Mouse (Mus musculus) bone marrow macrophage, adult 2 months (primary cell): ENCODE measurements around the gene Man1a.

Experiments used
- CTCF ChIP-seq: IDR thresholded peaks from 2 replicates; pipeline ENCODE4 v1.5.1; 2012; ENCODE audit warnings: low read depth, mild to moderate bottlenecking, low read length, moderate library complexity
- POLR2A ChIP-seq: IDR thresholded peaks from 2 replicates; pipeline ENCODE4 v1.6.1; 2012; ENCODE audit warnings: mild to moderate bottlenecking, low read depth, low read length, borderline replicate concordance

DNA sequence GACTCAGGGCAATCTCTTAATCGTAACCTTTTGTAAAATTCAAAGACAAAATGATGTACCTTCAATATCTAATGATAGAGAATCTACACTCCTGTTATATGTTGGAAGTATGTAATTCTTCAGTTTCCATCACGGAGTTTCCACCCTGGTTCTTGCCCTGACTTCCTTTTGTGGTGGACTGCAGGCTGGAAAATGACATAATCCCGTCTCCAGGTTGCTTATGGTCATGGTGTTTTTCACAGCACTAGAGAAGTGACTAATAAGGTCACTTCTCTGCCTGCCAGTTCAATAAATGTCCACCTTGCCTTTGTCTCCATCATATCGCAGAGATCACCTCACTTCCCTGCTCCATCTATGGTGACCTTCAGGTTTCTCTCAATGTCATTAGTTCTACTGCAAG lies 22.2 kb downstream of the Man1a start:
- no peak for TF ChIP-seq CTCF
- no peak for TF ChIP-seq POLR2A
